9 mouse cellular contexts compared by ENCODE assay signal in genomic region chr7:73585114-73586032, GRCm38 (mm10). TPM values are rescaled to one million over a fixed set of nuclear protein-coding genes. Genes with fewer than 3 reads are reported as not detected.
DNase-seq lines count a peak whose midpoint lies in the region; ATAC-seq lines count a peak whose summit lies in the region.
"Had no signal": no experiment of that assay in that cellular context is flagged by ENCODE, and none has a peak within 500 bp of the region (broad histone marks: within the 10 kb centered on the region; RNA-seq: fewer than 3 reads in every experiment).

No protein-coding gene starts in this region.

- H3K27ac ChIP-seq in heart, embryonic 12.5 days (ENCODE audit: poor library complexity, severe bottlenecking), result peak overlapping the region; percentile 88
- H3K27ac ChIP-seq in limb, embryonic 11.5 days (replicated peaks; ENCODE audit: low read depth, low read length), result peak overlapping the region; percentile 70; the same call in 1 of the 2 replicates
- peak overlapping the region; percentile 99 for H3K27ac ChIP-seq in stomach, embryonic 16.5 days (ENCODE audit: low read length)

- H3K9me3 ChIP-seq in heart, embryonic 12.5 days (replicated peaks), result no peaks in the 10 kb centered on the region
- H3K9me3 ChIP-seq in limb, embryonic 11.5 days (ENCODE audit: control insufficient read depth, low read length), result no peaks in the 10 kb centered on the region
- H3K9me3 ChIP-seq in stomach, embryonic 16.5 days (replicated peaks; ENCODE audit: control insufficient read depth, low read length), result no peaks in the 10 kb centered on the region

- no peak for ATAC-seq in heart, embryonic 12.5 days (ENCODE audit: insufficient number of reproducible peaks, low FRiP score)
- no peak for ATAC-seq in limb, embryonic 11.5 days (ENCODE audit: insufficient number of reproducible peaks, low FRiP score, low TSS enrichment, low read depth)
- no peak for ATAC-seq in stomach, embryonic 16.5 days (ENCODE audit: insufficient read depth, low FRiP score)

- H3K4me1 ChIP-seq in heart, embryonic 12.5 days (replicated peaks), result peaks cover 51% of the 10 kb centered on the region
- peaks cover 14% of the 10 kb centered on the region for H3K4me1 ChIP-seq in limb, embryonic 11.5 days (ENCODE audit: control insufficient read depth, insufficient read depth, low read length)
- peaks cover 43% of the 10 kb centered on the region for H3K4me1 ChIP-seq in stomach, embryonic 16.5 days (ENCODE audit: control insufficient read depth, insufficient read depth, low read length)

- 69% methylated on average over 22 of the region's 22 CpGs for WGBS in heart, embryonic 12.5 days
- 85% methylated on average over 22 of the region's 22 CpGs for WGBS in limb, embryonic 11.5 days
- WGBS in stomach, embryonic 16.5 days, result 68% methylated on average over 22 of the region's 22 CpGs

- peak overlapping the region; percentile 63; the same call in 1 of the 2 replicates for H3K9ac ChIP-seq in heart, embryonic 12.5 days
- no peak overlapping the region for H3K9ac ChIP-seq in limb, embryonic 11.5 days (ENCODE audit: low read length)
- H3K9ac ChIP-seq in stomach, embryonic 16.5 days (ENCODE audit: low read length), result peak overlapping the region; percentile 55

- H3K4me2 ChIP-seq in heart, embryonic 12.5 days, result peak overlapping the region; percentile 43
- no peak overlapping the region for H3K4me2 ChIP-seq in limb, embryonic 11.5 days (ENCODE audit: low read depth, severe bottlenecking)
- H3K4me2 ChIP-seq in stomach, embryonic 16.5 days (ENCODE audit: low read depth, low read length), result peak overlapping the region; percentile 34

- H3K4me3 ChIP-seq in heart, embryonic 12.5 days, result no peak overlapping the region
- H3K4me3 ChIP-seq in limb, embryonic 11.5 days (ENCODE audit: low read depth, low read length), result no peak overlapping the region
- H3K4me3 ChIP-seq in stomach, embryonic 16.5 days (replicated peaks; ENCODE audit: low read length), result no peak overlapping the region

- intact Hi-C loops in heart, postnatal 25 days (cut with DNase I), result no loop called here
- intact Hi-C loops in left cerebral cortex, postnatal 14 days (cut with DNase I), result no loop called here

- H3K27me3 ChIP-seq in heart, embryonic 12.5 days (replicated peaks), result no peaks in the 10 kb centered on the region
- H3K27me3 ChIP-seq in limb, embryonic 11.5 days (ENCODE audit: control insufficient read depth, insufficient read depth, low read length), result no peaks in the 10 kb centered on the region
- no peaks in the 10 kb centered on the region for H3K27me3 ChIP-seq in stomach, embryonic 16.5 days (ENCODE audit: control insufficient read depth, insufficient read depth, low read length)

- H3K36me3 ChIP-seq in heart, embryonic 12.5 days, result no peaks in the 10 kb centered on the region
- no peaks in the 10 kb centered on the region for H3K36me3 ChIP-seq in limb, embryonic 11.5 days (ENCODE audit: control insufficient read depth, insufficient read depth, low read length)
- H3K36me3 ChIP-seq in stomach, embryonic 16.5 days (ENCODE audit: control insufficient read depth, insufficient read depth, low read length), result no peaks in the 10 kb centered on the region

- DNase-seq in heart, postnatal 25 days (ENCODE audit: low spot score), result no peak
- peak; percentile 44 for DNase-seq in thymus, postnatal 25 days
- DNase-seq in thymus, adult 18-20 months, result no peak
- DNase-seq in limb, embryonic 11.5 days (ENCODE audit: low spot score), result no peak
- no peak for DNase-seq in left cerebral cortex, postnatal 14 days (ENCODE audit: low spot score in 2 of 2)
- no peak for DNase-seq in right cerebral cortex, postnatal 4 days
- DNase-seq: cerebellum, adult 9-10 months had no signal

RNA-seq across cellular contexts. Expression of gene Chd2, which starts 43.7 kb away (rescaled TPM):
- polyA plus RNA-seq in heart, embryonic 12.5 days (2016; fragmentation: Nextera tagmentation; extraction: Ambion mirVana), result 48.5 and 50.4 TPM in 2 replicates
- total RNA-seq in heart, postnatal 25 days (2021), result 10 to 100 TPM; 40.4 to 41.2 TPM
- 48.9 and 64.6 TPM in 2 replicates for polyA plus RNA-seq in limb, embryonic 11.5 days (2014; fragmentation: Nextera tagmentation; extraction: Ambion mirVana)
- 35.8 and 44.5 TPM in 2 replicates for polyA plus RNA-seq in stomach, embryonic 16.5 days (2015; fragmentation: Nextera tagmentation; extraction: Ambion mirVana)
- total RNA-seq in left cerebral cortex, postnatal 14 days (2021), result 10 to 100 TPM; 39.0 to 43.9 TPM
